Mouse (Mus musculus) thymus, adult 2 months (tissue): ENCODE results near the gene Got2.

Source experiments
- CTCF ChIP-seq: fragments of 200-500 bp; IDR thresholded peaks from 2 replicates; pipeline ENCODE4 v1.5.1; 2012; ENCODE audit warnings: mild to moderate bottlenecking, control low read depth, low read length, moderate library complexity, borderline replicate concordance; ENCODE audit not compliant: control insufficient read depth, poor library complexity, insufficient read depth; ENCODE audit errors: extremely low read depth
- POLR2A ChIP-seq: fragments of 200-500 bp; IDR thresholded peaks from 2 replicates; pipeline ENCODE4 v1.6.1; 2012; ENCODE audit warnings: mild to moderate bottlenecking, low read length, control low read depth, moderate library complexity; ENCODE audit not compliant: control insufficient read depth, poor library complexity, insufficient read depth; ENCODE audit errors: extremely low read depth

- TF ChIP-seq CTCF: no peak
- TF ChIP-seq POLR2A: no peak
Observed at GRCm38 (mm10) chr8:95821266-95821665, 67.1 kb downstream of the Got2 start.
